Mouse (Mus musculus) liver, embryonic 14.5 days (tissue): ENCODE results near the gene Etv4. TPM values are rescaled to one million over a fixed set of nuclear protein-coding genes. Genes with fewer than 3 reads are reported as not detected.

Experiments
- ATAC-seq: fragments of 200-750 bp; cut with Nextera tagmentation; 2 replicates; pipeline ENCODE4 v1.8.0; 2017; ENCODE audit warnings: moderate number of reproducible peaks, mild to moderate bottlenecking, moderate library complexity; ENCODE audit not compliant: insufficient read depth
- DNase-seq, 3 experiments: peaks; one replicate each; pipeline ENCODE4 v3.0.0-alpha.2; 2012 to 2013; ENCODE audit warnings: low read depth in 3 of 3, low spot score in 3 of 3
- H3K27ac ChIP-seq: fragments of 300-500 bp; sonication (generic); 2 replicates; pipeline ENCODE4 v1.5.1; 2014; ENCODE audit warnings: moderate library complexity, mild to moderate bottlenecking, control low read depth, inconsistent platforms
- H3K27me3 ChIP-seq: fragments of 300-500 bp; sonication (generic); 2 replicates; pipeline ENCODE4 v1.6.1; 2014; ENCODE audit warnings: mild to moderate bottlenecking, low read length, moderate library complexity; ENCODE audit not compliant: control insufficient read depth, insufficient read depth
- H3K36me3 ChIP-seq: fragments of 300-500 bp; sonication (generic); replicated peaks from 2 replicates; pipeline ENCODE4 v1.6.1; 2014; ENCODE audit warnings: low read depth; ENCODE audit not compliant: control insufficient read depth, insufficient read depth
- H3K4me1 ChIP-seq, 2 experiments: fragments of 200-500 bp in 1 of 2; fragments of 300-500 bp in 1 of 2; sonication (generic) in 1 of 2; replicated peaks; 2 replicates each; pipeline ENCODE4 v1.6.1; 2012 to 2014; ENCODE audit warnings: antibody characterized with exemption in 1 of 2, inconsistent platforms in 1 of 2, low read length in 1 of 2; ENCODE audit not compliant: control insufficient read depth in 2 of 2, insufficient read depth in 2 of 2
- H3K4me2 ChIP-seq: fragments of 300-500 bp; sonication (generic); 2 replicates; pipeline ENCODE4 v1.6.1; 2014; ENCODE audit warnings: low read depth, mild to moderate bottlenecking, control low read depth, moderate library complexity
- H3K4me3 ChIP-seq, 2 experiments: fragments of 200-500 bp in 1 of 2; fragments of 300-500 bp in 1 of 2; sonication (generic) in 1 of 2; 2 replicates each; pipeline ENCODE4 v1.5.1; 2012 to 2014; ENCODE audit warnings: low read depth in 2 of 2, low read length in 2 of 2, mild to moderate bottlenecking in 2 of 2, control low read depth in 1 of 2, inconsistent platforms in 1 of 2, moderate library complexity in 1 of 2; ENCODE audit not compliant: insufficient read depth in 1 of 2
- H3K9ac ChIP-seq: fragments of 300-500 bp; sonication (generic); replicated peaks from 2 replicates; pipeline ENCODE4 v1.6.1; 2014; ENCODE audit warnings: mild to moderate bottlenecking, control low read depth, moderate library complexity
- H3K9me3 ChIP-seq: fragments of 300-500 bp; sonication (generic); 2 replicates; pipeline ENCODE4 v1.6.1; 2016; ENCODE audit warnings: low read length, mixed read lengths; ENCODE audit not compliant: control insufficient read depth
- CTCF ChIP-seq: IDR thresholded peaks from 2 replicates; pipeline ENCODE4 v1.5.1; 2016; ENCODE audit warnings: antibody characterized with exemption, low read depth, control low read depth
- EP300 ChIP-seq: IDR thresholded peaks from 2 replicates; pipeline ENCODE4 v1.6.1; 2016; ENCODE audit warnings: antibody characterized with exemption, low read depth
- WGBS: fragments of 180-500 bp; shearing (Covaris S2); extraction: QIAGEN DNeasy Blood & Tissue Kit; methylation state at CpG from one replicate; pipeline ENCODE4 v1.1.7; 2014; ENCODE audit not compliant: insufficient replicate concordance; 5-methylcytosine and 5-hydroxymethylcytosine counted together
- polyA plus RNA-seq, 2 experiments: library from polyadenylated mRNA; depleted of rRNA in 1 of 2; stranded (reverse) in 1 of 2; unstranded in 1 of 2; fragments of >200 nt; fragmentation: Nextera tagmentation in 1 of 2; extraction: Ambion mirVana in 1 of 2; gene quantifications; 2 replicates each; pipeline versions ENCODE4 v1.2.1 to v1.2.3; 2012 to 2014

The Etv4 gene
- polyA plus RNA-seq, 2 experiments, result 0.29 to 0.30 TPM

- TF ChIP-seq EP300, result no peak
- no peak for TF ChIP-seq CTCF
Observed at GRCm38 (mm10) chr11:101768721-101769120, 16.4 kb downstream of the Etv4 start.

GRCm38 (mm10) chr11:101767326-101767725 lies 17.8 kb downstream of the Etv4 start:
- WGBS, result 80% methylated on average over 5 of the region's 5 CpGs
- no peak for ATAC-seq
- no peaks in the 10 kb centered on the region for H3K4me1 ChIP-seq
- no peak overlapping the region for H3K9ac ChIP-seq
- H3K27ac ChIP-seq, result no peak overlapping the region
- H3K4me2 ChIP-seq, result no peak overlapping the region
- no peak for DNase-seq
- H3K4me3 ChIP-seq, result no peak overlapping the region
- no peaks in the 10 kb centered on the region; the same call in 1 of the 2 replicates for H3K27me3 ChIP-seq
- H3K36me3 ChIP-seq, result peaks cover 40% of the 10 kb centered on the region
- no peaks in the 10 kb centered on the region for H3K9me3 ChIP-seq
- no peak for TF ChIP-seq EP300
- TF ChIP-seq CTCF, result no peak

More at GRCm38 (mm10) chr11:101768721-101769120, 16.4 kb downstream of the Etv4 start:
- Histone ChIP-seq H3K36me3 (peaks cover 37% of the 10 kb centered on the region), H3K4me1 (no peaks in the 10 kb centered on the region), H3K4me3 (no peak overlapping the region), H3K4me2 (no peak overlapping the region), H3K9ac (no peak overlapping the region), H3K27ac (no peak overlapping the region), H3K9me3 (no peaks in the 10 kb centered on the region), H3K27me3 (no peaks in the 10 kb centered on the region; the same call in none of the 2 replicates)
- ATAC-seq (no peak), DNase-seq (no peak)
- 80% methylated on average over 6 of the region's 6 CpGs for WGBS

- ATAC-seq (no peak), DNase-seq (no peak)
- WGBS, result 83% methylated on average over 8 of the region's 8 CpGs
Observed at GRCm38 (mm10) chr11:101764546-101764945, 20.6 kb downstream of the Etv4 start.

GRCm38 (mm10) chr11:101763723-101764122 lies 21.4 kb downstream of the Etv4 start:
- Histone ChIP-seq H3K36me3 (peaks cover 57% of the 10 kb centered on the region), H3K4me2 (no peak overlapping the region), H3K27ac (no peak overlapping the region), H3K27me3 (no peaks in the 10 kb centered on the region), H3K9me3 (no peaks in the 10 kb centered on the region), H3K4me3 (no peak overlapping the region), H3K9ac (no peak overlapping the region), H3K4me1 (no peaks in the 10 kb centered on the region)
- ATAC-seq (no peak), DNase-seq (peak; percentile 20 to 36 (median 20))
- TF ChIP-seq EP300 (no peak), CTCF (peak; percentile 76)
- 50% methylated on average over 7 of the region's 7 CpGs for WGBS

More at GRCm38 (mm10) chr11:101764546-101764945, 20.6 kb downstream of the Etv4 start:
- peaks cover 52% of the 10 kb centered on the region for H3K36me3 ChIP-seq
- H3K9me3 ChIP-seq, result no peaks in the 10 kb centered on the region
- H3K27ac ChIP-seq, result no peak overlapping the region
- no peak overlapping the region for H3K4me2 ChIP-seq
- no peak for TF ChIP-seq CTCF
- no peak for TF ChIP-seq EP300
- no peak overlapping the region for H3K4me3 ChIP-seq
- H3K27me3 ChIP-seq, result no peaks in the 10 kb centered on the region
- H3K4me1 ChIP-seq, result no peaks in the 10 kb centered on the region
- no peak overlapping the region for H3K9ac ChIP-seq

GRCm38 (mm10) chr11:101759530-101759929 lies 25.6 kb downstream of the Etv4 start:
- Histone ChIP-seq H3K4me2 (no peak overlapping the region), H3K4me3 (no peak overlapping the region), H3K27ac (no peak overlapping the region), H3K4me1 (no peaks in the 10 kb centered on the region), H3K27me3 (no peaks in the 10 kb centered on the region), H3K9me3 (no peaks in the 10 kb centered on the region), H3K9ac (no peak overlapping the region), H3K36me3 (peaks cover 57% of the 10 kb centered on the region)
- no peak for ATAC-seq
- TF ChIP-seq EP300, result no peak
- no peak for TF ChIP-seq CTCF
- 86% methylated on average over 3 of the region's 3 CpGs for WGBS
- DNase-seq, result no peak
